Mouse (Mus musculus): ENCODE data around the gene Gm47996. TPM values are rescaled to one million over a fixed set of nuclear protein-coding genes. Genes with fewer than 3 reads are reported as not detected.

The Gm47996 gene
- polyA plus RNA-seq (2014; fragmentation: Illumina TruSeq; extraction: RNeasy Lipid Tissue Mini Kit (QIAGEN cat#74804); ENCODE audit: insufficient read depth, low read depth, low replicate concordance) = not detected

DNA sequence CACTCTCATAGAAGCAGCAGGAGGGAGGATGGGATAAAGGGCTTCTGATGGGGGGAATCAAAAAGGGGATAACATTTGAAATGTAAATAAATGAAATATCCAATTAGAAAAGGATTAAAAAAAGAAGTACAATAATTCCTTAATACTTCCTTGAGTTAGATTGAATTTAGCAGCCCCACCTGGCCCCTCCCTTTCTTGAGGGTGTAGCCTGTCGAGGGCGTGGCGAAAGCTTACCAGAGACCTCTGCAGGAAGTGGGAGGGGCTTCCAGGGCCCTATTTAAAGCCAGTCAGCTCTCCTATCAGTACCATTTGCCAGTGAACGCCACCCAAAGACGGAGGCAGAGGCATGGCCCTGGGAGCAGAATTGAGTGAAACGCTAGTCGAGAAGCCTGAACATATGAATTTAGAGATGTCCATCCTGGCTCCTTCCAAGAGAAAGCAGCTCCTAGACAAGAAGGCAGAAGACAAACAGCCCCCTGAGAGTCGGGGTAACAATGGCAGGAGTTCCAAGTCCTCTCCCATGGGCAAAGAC, at the start of gene Gm47996:
Gm47996 (plus strand) TSS at position 308 of the 532 bp plus-strand sequence.

DNA sequence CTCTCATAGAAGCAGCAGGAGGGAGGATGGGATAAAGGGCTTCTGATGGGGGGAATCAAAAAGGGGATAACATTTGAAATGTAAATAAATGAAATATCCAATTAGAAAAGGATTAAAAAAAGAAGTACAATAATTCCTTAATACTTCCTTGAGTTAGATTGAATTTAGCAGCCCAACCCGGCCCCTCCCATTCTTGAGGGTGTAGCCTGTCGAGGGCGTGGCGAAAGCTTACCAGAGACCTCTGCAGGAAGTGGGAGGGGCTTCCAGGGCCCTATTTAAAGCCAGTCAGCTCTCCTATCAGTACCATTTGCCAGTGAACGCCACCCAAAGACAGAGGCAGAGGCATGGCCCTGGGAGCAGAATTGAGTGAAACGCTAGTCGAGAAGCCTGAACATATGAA, 27.7 kb upstream of the Gm47996 start, which contains the start of gene Gm47985:
Gm47985 (plus strand) TSS at position 272 of the 400 bp plus-strand sequence.

DNA sequence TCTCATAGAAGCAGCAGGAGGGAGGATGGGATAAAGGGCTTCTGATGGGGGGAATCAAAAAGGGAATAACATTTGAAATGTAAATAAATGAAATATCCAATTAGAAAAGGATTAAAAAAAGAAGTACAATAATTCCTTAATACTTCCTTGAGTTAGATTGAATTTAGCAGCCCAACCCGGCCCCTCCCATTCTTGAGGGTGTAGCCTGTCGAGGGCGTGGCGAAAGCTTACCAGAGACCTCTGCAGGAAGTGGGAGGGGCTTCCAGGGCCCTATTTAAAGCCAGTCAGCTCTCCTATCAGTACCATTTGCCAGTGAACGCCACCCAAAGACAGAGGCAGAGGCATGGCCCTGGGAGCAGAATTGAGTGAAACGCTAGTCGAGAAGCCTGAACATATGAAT, 17.9 kb upstream of the Gm47996 start, which contains the start of gene Gm8947:
Gm8947 (plus strand) TSS at position 302 of the 400 bp plus-strand sequence.

DNA sequence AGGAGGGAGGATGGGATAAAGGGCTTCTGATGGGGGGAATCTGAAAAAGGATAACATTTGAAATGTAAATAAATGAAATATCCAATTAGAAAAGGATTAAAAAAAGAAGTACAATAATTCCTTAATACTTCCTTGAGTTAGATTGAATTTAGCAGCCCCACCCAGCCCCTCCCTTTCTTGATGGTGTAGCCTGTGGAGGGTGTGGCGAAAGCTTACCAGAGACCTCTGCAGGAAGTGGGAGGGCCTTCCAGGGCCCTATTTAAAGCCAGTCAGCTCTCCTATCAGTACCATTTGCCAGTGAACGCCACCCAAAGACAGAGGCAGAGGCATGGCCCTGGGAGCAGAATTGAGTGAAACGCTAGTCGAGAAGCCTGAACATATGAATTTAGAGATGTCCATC, 11.8 kb upstream of the Gm47996 start, which contains the start of gene Gm47995:
Gm47995 (plus strand) TSS at position 329 of the 400 bp plus-strand sequence.

DNA sequence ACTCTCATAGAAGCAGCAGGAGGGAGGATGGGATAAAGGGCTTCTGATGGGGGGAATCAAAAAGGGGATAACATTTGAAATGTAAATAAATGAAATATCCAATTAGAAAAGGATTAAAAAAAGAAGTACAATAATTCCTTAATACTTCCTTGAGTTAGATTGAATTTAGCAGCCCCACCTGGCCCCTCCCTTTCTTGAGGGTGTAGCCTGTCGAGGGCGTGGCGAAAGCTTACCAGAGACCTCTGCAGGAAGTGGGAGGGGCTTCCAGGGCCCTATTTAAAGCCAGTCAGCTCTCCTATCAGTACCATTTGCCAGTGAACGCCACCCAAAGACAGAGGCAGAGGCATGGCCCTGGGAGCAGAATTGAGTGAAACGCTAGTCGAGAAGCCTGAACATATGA, 6.1 kb upstream of the Gm47996 start, which contains the start of gene 3110040M04Rik:
3110040M04Rik (plus strand) TSS at position 304 of the 400 bp plus-strand sequence.

Other genes starting within 250 kb of the Gm47996 start
- gene Hmcn1, start 216.7 kb upstream of the Gm47996 start, polyA plus RNA-seq (2014; fragmentation: Illumina TruSeq; extraction: RNeasy Lipid Tissue Mini Kit (QIAGEN cat#74804); ENCODE audit: insufficient read depth, low read depth, low replicate concordance) = 9.8 TPM
- not detected for gene Gm47985, start 27.6 kb upstream of the Gm47996 start, polyA plus RNA-seq (2014; fragmentation: Illumina TruSeq; extraction: RNeasy Lipid Tissue Mini Kit (QIAGEN cat#74804); ENCODE audit: insufficient read depth, low read depth, low replicate concordance)
- not detected for gene Gm8947, start 17.8 kb upstream of the Gm47996 start, polyA plus RNA-seq (2014; fragmentation: Illumina TruSeq; extraction: RNeasy Lipid Tissue Mini Kit (QIAGEN cat#74804); ENCODE audit: insufficient read depth, low read depth, low replicate concordance)
- gene Gm47995, start 11.7 kb upstream of the Gm47996 start, polyA plus RNA-seq (2014; fragmentation: Illumina TruSeq; extraction: RNeasy Lipid Tissue Mini Kit (QIAGEN cat#74804); ENCODE audit: insufficient read depth, low read depth, low replicate concordance) = not detected
- not detected for gene 3110040M04Rik, start 6.0 kb upstream of the Gm47996 start, polyA plus RNA-seq (2014; fragmentation: Illumina TruSeq; extraction: RNeasy Lipid Tissue Mini Kit (QIAGEN cat#74804); ENCODE audit: insufficient read depth, low read depth, low replicate concordance)
- gene Ivns1abp, start 134.3 kb downstream of the Gm47996 start, polyA plus RNA-seq (2014; fragmentation: Illumina TruSeq; extraction: RNeasy Lipid Tissue Mini Kit (QIAGEN cat#74804); ENCODE audit: insufficient read depth, low read depth, low replicate concordance) = 61.9 TPM
- gene Swt1, start 218.3 kb downstream of the Gm47996 start, polyA plus RNA-seq (2014; fragmentation: Illumina TruSeq; extraction: RNeasy Lipid Tissue Mini Kit (QIAGEN cat#74804); ENCODE audit: insufficient read depth, low read depth, low replicate concordance) = 12.7 TPM
- gene Trmt1l, start 218.4 kb downstream of the Gm47996 start, polyA plus RNA-seq (2014; fragmentation: Illumina TruSeq; extraction: RNeasy Lipid Tissue Mini Kit (QIAGEN cat#74804); ENCODE audit: insufficient read depth, low read depth, low replicate concordance) = 16.3 TPM